Mouse (Mus musculus): ENCODE data around the gene Ppp3cb.

DNA sequence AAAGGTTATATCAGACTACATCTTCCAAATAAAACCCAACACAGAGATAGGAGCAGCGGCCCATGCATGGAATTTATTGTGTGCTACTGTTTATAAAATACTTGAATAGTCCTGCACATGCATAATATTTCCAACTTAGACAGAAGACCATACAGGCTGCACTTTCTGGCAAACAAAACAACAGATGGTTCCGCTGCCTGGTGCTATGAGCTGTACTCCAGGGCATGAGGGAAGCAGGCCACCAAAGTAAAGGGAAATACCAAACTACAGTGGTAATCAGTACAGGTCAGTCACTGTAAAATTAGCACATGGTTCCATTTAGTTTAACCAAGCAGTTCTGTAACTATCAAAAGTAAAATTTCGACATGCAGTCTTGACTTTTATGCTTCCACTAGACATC lies 46.4 kb downstream of the Ppp3cb start:
- TF ChIP-seq CTCF (IDR thresholded peaks at IDR 0.05; ENCODE audit: borderline replicate concordance, insufficient read depth, low read length) (no peak), POLR2A (IDR thresholded peaks at IDR 0.05; ENCODE audit: low read depth, low read length) (no peak)

Data from embryonic fibroblast, embryonic 13.5 days (primary cell).